Comparison of ENCODE assay signal across 9 mouse cellular contexts in genomic region chr16:5132401-5132801, GRCm38 (mm10). TPM values are rescaled to one million over a fixed set of nuclear protein-coding genes. Genes with fewer than 3 reads are reported as not detected.
DNase-seq lines count a peak whose midpoint lies in the region; ATAC-seq and TF ChIP-seq lines count a peak whose summit lies in the region.
"Had no signal": no experiment of that assay in that cellular context is flagged by ENCODE, and none has a peak within 500 bp of the region (broad histone marks: within the 10 kb centered on the region; RNA-seq: fewer than 3 reads in every experiment).

Gene Ppl, minus strand, starts transcription at chr16:5132421.

- H3K4me1 ChIP-seq in embryonic facial prominence, embryonic 10.5 days: peaks cover 27% of the 10 kb centered on the region
- H3K4me1 ChIP-seq in testis, adult 2 months (ENCODE audit: control insufficient read depth, insufficient read depth, low read length): peaks cover 7% of the 10 kb centered on the region

- peaks cover 75% of the 10 kb centered on the region for H3K27me3 ChIP-seq in embryonic facial prominence, embryonic 10.5 days (replicated peaks; ENCODE audit: low read depth, poor library complexity, severe bottlenecking)
- H3K27me3 ChIP-seq in testis, adult 2 months (ENCODE audit: control insufficient read depth, insufficient read depth, low read length): no peaks in the 10 kb centered on the region

- peak; percentile 47 for ATAC-seq in megakaryocyte progenitor cell, adult 5-6 weeks (replicated peaks; ENCODE audit: poor library complexity)

- DNase-seq in layer of hippocampus, adult 2 months (ENCODE audit: low spot score in 2 of 2): no peak
- DNase-seq in layer of hippocampus, postnatal 10 days (ENCODE audit: low spot score in 2 of 2): no peak
- DNase-seq in embryonic facial prominence, embryonic 10.5 days (ENCODE audit: low spot score): peak; percentile 61
- peak; percentile 45 for DNase-seq in heart, postnatal 25 days (ENCODE audit: low spot score)
- peak; percentile 78 to 87 for DNase-seq in kidney, postnatal 4 days
- DNase-seq in c-Kit-positive CD71-positive TER-119-positive erythroid progenitor cells, embryonic 14.5 days (ENCODE audit: low spot score): no peak

- whole genome bisulfite sequencing in embryonic facial prominence, embryonic 10.5 days: 1% methylated on average over 39 of the region's 39 CpGs

- H3K9me3 ChIP-seq in embryonic facial prominence, embryonic 10.5 days: no peaks in the 10 kb centered on the region
- H3K9me3 ChIP-seq: G1E had no signal

- no peaks in the 10 kb centered on the region for H3K36me3 ChIP-seq in embryonic facial prominence, embryonic 10.5 days (replicated peaks)
- no peaks in the 10 kb centered on the region for H3K36me3 ChIP-seq in testis, adult 2 months (ENCODE audit: control insufficient read depth, insufficient read depth, low read length)
- H3K36me3 ChIP-seq: G1E had no signal

- no peak for TF ChIP-seq POLR2A in testis, adult 2 months (IDR thresholded peaks at IDR 0.05; ENCODE audit: control insufficient read depth, low read depth, low read length)

- H3K4me3 ChIP-seq in layer of hippocampus, adult 2 months: peak within 1 kb of the TSS; percentile 57
- peak within 1 kb of the TSS; percentile 55 for H3K4me3 ChIP-seq in embryonic facial prominence, embryonic 10.5 days
- H3K4me3 ChIP-seq in testis, adult 2 months (ENCODE audit: control insufficient read depth, low read depth, low read length): peak within 1 kb of the TSS; percentile 63

- intact Hi-C loops in heart, postnatal 25 days (cut with DNase I): no loop called here

- peak; percentile 44 for TF ChIP-seq CTCF in layer of hippocampus, adult 2 months (conservative IDR thresholded peaks at IDR 0.05)
- TF ChIP-seq CTCF in testis, adult 2 months (IDR thresholded peaks at IDR 0.05; ENCODE audit: control insufficient read depth, insufficient read depth, insufficient replicate concordance, low read depth, low read length): no peak

- peak within 1 kb of the TSS; percentile 69 for H3K27ac ChIP-seq in layer of hippocampus, adult 2 months
- no peak within 1 kb of the TSS for H3K27ac ChIP-seq in embryonic facial prominence, embryonic 10.5 days (replicated peaks)
- H3K27ac ChIP-seq in testis, adult 2 months (ENCODE audit: control insufficient read depth, insufficient read depth, low read depth, low read length): no peak within 1 kb of the TSS

RNA-seq across cellular contexts. Expression of gene Ppl, which starts in this region (rescaled TPM):
- 1 to 10 TPM; 2.8 to 4.5 TPM for total RNA-seq in layer of hippocampus, adult 2 months (2021)
- total RNA-seq in layer of hippocampus, postnatal 10 days (2021): under 1 TPM; 0.51 to 0.91 TPM
- polyA plus RNA-seq in embryonic facial prominence, embryonic 10.5 days (2016; fragmentation: Nextera tagmentation; extraction: Ambion mirVana): 1.8 and 2.4 TPM in 2 replicates
- 1 to 10 TPM; 3.8 to 5.0 TPM for total RNA-seq in heart, postnatal 25 days (2021)
- not detected in 2 replicates for total RNA-seq in megakaryocyte progenitor cell, adult 5-6 weeks (2015)
- not detected in 2 replicates for total RNA-seq in megakaryocyte progenitor cell, adult 5-6 weeks (2017)
- polyA plus RNA-seq in testis, adult 2 months (2012; rRNA removed): 0.16 and 0.45 TPM in 2 replicates
- polyA plus RNA-seq: G1E had no signal

Comparison
In these comparisons a context has a peak if more than half of its experiments do, and no peak if none do; other contexts are left out.
1. Peak in ATAC-seq in megakaryocyte progenitor cell, adult 5-6 weeks; RNA of the gene not detected or under 1 TPM.
2. DNase-seq: peak in embryonic facial prominence, embryonic 10.5 days (single experiment), heart, postnatal 25 days (single experiment) and kidney, postnatal 4 days (2 of 2); none in layer of hippocampus, adult 2 months (0 of 2), layer of hippocampus, postnatal 10 days (0 of 2) and c-Kit-positive CD71-positive TER-119-positive erythroid progenitor cells, embryonic 14.5 days (single experiment).
3. Peak in every context shown above with its lines, with median percentiles within 50 percentile points of each other: H3K4me3 ChIP-seq.